In genomic region chr13:110492296-110493001, GRCm38 (mm10) we compare ENCODE assay signal across 8 mouse cellular contexts.
A peak's percentile ranks its signal among the peaks of the same experiment; 100 is the strongest.
DNase-seq lines count a peak whose midpoint lies in the region; ATAC-seq lines count a peak whose summit lies in the region.

No protein-coding gene starts in this region.

- H3K36me3 ChIP-seq in hindbrain, embryonic 15.5 days = no peaks in the 10 kb centered on the region

- no peak overlapping the region for H3K4me3 ChIP-seq in hindbrain, embryonic 15.5 days

- H3K4me1 ChIP-seq in hindbrain, embryonic 15.5 days (replicated peaks) = peaks cover 12% of the 10 kb centered on the region

- peak; percentile 9 to 33 for DNase-seq in kidney, postnatal 4 days
- no peak for DNase-seq in kidney, postnatal 14 days
- DNase-seq in embryo, embryonic 11 days = peak; percentile 74
- peak; percentile 69 for DNase-seq in retina, postnatal 1 day
- DNase-seq in kidney, adult 9 months = no peak
- DNase-seq in B cell, adult 2 months = no peak

- no peak overlapping the region for H3K9ac ChIP-seq in hindbrain, embryonic 15.5 days

- peak; percentile 92 for ATAC-seq in hindbrain, embryonic 15.5 days (ENCODE audit: low FRiP score, low read depth)
- no peak for ATAC-seq in erythroid progenitor cell, adult 5-6 weeks (replicated peaks; ENCODE audit: low FRiP score, poor library complexity, severe bottlenecking)

- H3K9me3 ChIP-seq in hindbrain, embryonic 15.5 days = no peaks in the 10 kb centered on the region

- 20% methylated on average over 9 of the region's 9 CpGs for WGBS in hindbrain, embryonic 15.5 days

- peak overlapping the region; percentile 31 for H3K4me2 ChIP-seq in hindbrain, embryonic 15.5 days

- no peaks in the 10 kb centered on the region for H3K27me3 ChIP-seq in hindbrain, embryonic 15.5 days

- H3K27ac ChIP-seq in hindbrain, embryonic 15.5 days (replicated peaks) = peak overlapping the region; percentile 56

Comparison
In these comparisons a context has a peak if more than half of its experiments do, and no peak if none do; other contexts are left out.
1. DNase-seq: peak in kidney, postnatal 4 days (2 of 2), embryo, embryonic 11 days (single experiment) and retina, postnatal 1 day (single experiment); none in kidney, postnatal 14 days (single experiment), kidney, adult 9 months (single experiment) and B cell, adult 2 months (0 of 2).